Mouse (Mus musculus): ENCODE data around the gene Cited1.

- TF ChIP-seq CTCF (conservative IDR thresholded peaks at IDR 0.05; ENCODE audit: insufficient read depth, insufficient read length, low read depth, low read length) (no peak), POLR2A (IDR thresholded peaks at IDR 0.05; ENCODE audit: low read depth, low read length) (no peak)
These were observed 10.8 kb upstream of the Cited1 start for GRCm38 (mm10) chrX:102262620-102263345.
